Mouse (Mus musculus): ENCODE measurements around the gene BC107364. TPM values are rescaled to one million over a fixed set of nuclear protein-coding genes. Genes with fewer than 3 reads are reported as not detected.
"Not testable (repeated sequence)": the region's sequence is repeated elsewhere in the genome, so short reads cannot be mapped to it uniquely, and the experiment has no call there.

BC107364 gene
- total and polyA plus RNA-seq, 3 experiments, result 0.17 TPM; not detected in 2

GRCm38 (mm10) chr3:96398911-96399310 lies 53.2 kb downstream of the BC107364 start:
- no peak overlapping the region for H3K27ac ChIP-seq (ENCODE audit: control insufficient read depth, low read depth, low read length)

GRCm38 (mm10) chr3:96396857-96397256 lies 55.2 kb downstream of the BC107364 start:
- H3K36me3 ChIP-seq (ENCODE audit: control insufficient read depth in 1 of 2, insufficient read depth in 2 of 2, low read length in 2 of 2), result peaks cover 0 to 24% of the 10 kb centered on the region in 2 experiments; a peak in 2 of 4 replicates

More at GRCm38 (mm10) chr3:96398911-96399310, 53.2 kb downstream of the BC107364 start:
- no peaks in the 10 kb centered on the region for H3K27me3 ChIP-seq (ENCODE audit: control insufficient read depth in 1 of 2, insufficient read depth in 2 of 2, low read length in 2 of 2)
- peaks cover 0 to 26% of the 10 kb centered on the region in 2 experiments; a peak in 2 of 4 replicates for H3K36me3 ChIP-seq (ENCODE audit: control insufficient read depth in 1 of 2, insufficient read depth in 2 of 2, low read length in 2 of 2)
- no peaks in the 10 kb centered on the region for H3K9me3 ChIP-seq (replicated peaks; ENCODE audit: insufficient read depth, low read length)
- no peaks in the 10 kb centered on the region for H3K79me2 ChIP-seq (ENCODE audit: control insufficient read depth, insufficient read depth, low read length, poor library complexity)
- DNase-seq (ENCODE audit: low read depth, low spot score), result peak; percentile 91
- peak overlapping the region; percentile 21; the same call in 1 of the 2 replicates for H3K9ac ChIP-seq (ENCODE audit: control insufficient read depth, low read depth, low read length, poor library complexity, severe bottlenecking)
- peak overlapping the region in 1 of 2 experiments; percentile 40; a peak in 2 of 4 replicates for H3K4me3 ChIP-seq (ENCODE audit: control insufficient read depth in 1 of 2, insufficient read depth in 1 of 2, low read depth in 2 of 2, low read length in 2 of 2)
- peak; percentile 58; the same call in 1 of the 2 replicates for TF ChIP-seq GATA1 (IDR thresholded peaks at IDR 0.05; ENCODE audit: low read depth, low read length)
- TF ChIP-seq TBP (IDR thresholded peaks at IDR 0.05; ENCODE audit: low read depth, low read length), result peak; percentile 100
- TF ChIP-seq TAL1 (IDR thresholded peaks at IDR 0.05; ENCODE audit: low read length), result peak; percentile 27; the same call in 1 of the 2 replicates
- no peak for TF ChIP-seq EP300 (IDR thresholded peaks at IDR 0.05; ENCODE audit: low read depth in 1 of 2, low read length in 2 of 2)
- no peak for TF ChIP-seq ETS1 (IDR thresholded peaks at IDR 0.05; ENCODE audit: low read depth, low read length)
- peaks cover 2 to 28% of the 10 kb centered on the region in 2 experiments; a peak in 3 of 4 replicates for H3K4me1 ChIP-seq (ENCODE audit: control insufficient read depth in 1 of 2, insufficient read depth in 2 of 2, low read length in 2 of 2)

GRCm38 (mm10) chr3:96387202-96387601 lies 64.9 kb downstream of the BC107364 start:
- not testable (repeated sequence) for H3K9ac ChIP-seq (ENCODE audit: control insufficient read depth, low read depth, low read length, poor library complexity, severe bottlenecking); H3K4me1 ChIP-seq (ENCODE audit: control insufficient read depth in 1 of 2, insufficient read depth in 2 of 2, low read length in 2 of 2); H3K4me3 ChIP-seq (ENCODE audit: control insufficient read depth in 1 of 2, insufficient read depth in 1 of 2, low read depth in 2 of 2, low read length in 2 of 2); H3K9me3 ChIP-seq (replicated peaks; ENCODE audit: insufficient read depth, low read length); DNase-seq (ENCODE audit: low read depth, low spot score); H3K79me2 ChIP-seq (ENCODE audit: control insufficient read depth, insufficient read depth, low read length, poor library complexity); H3K27ac ChIP-seq (ENCODE audit: control insufficient read depth, low read depth, low read length); H3K36me3 ChIP-seq (ENCODE audit: control insufficient read depth in 1 of 2, insufficient read depth in 2 of 2, low read length in 2 of 2); H3K27me3 ChIP-seq (ENCODE audit: control insufficient read depth in 1 of 2, insufficient read depth in 2 of 2, low read length in 2 of 2)

More at GRCm38 (mm10) chr3:96396857-96397256, 55.2 kb downstream of the BC107364 start:
- H3K27ac ChIP-seq (ENCODE audit: control insufficient read depth, low read depth, low read length), result no peak overlapping the region
- H3K9ac ChIP-seq (ENCODE audit: control insufficient read depth, low read depth, low read length, poor library complexity, severe bottlenecking), result no peak overlapping the region
- TF ChIP-seq CHD2 (IDR thresholded peaks at IDR 0.05; ENCODE audit: low read length) (no peak), POLR2AphosphoS2 (IDR thresholded peaks at IDR 0.05; ENCODE audit: low read length) (no peak), JUND (IDR thresholded peaks at IDR 0.05; ENCODE audit: low read depth, low read length) (no peak), GATA1 (IDR thresholded peaks at IDR 0.05; ENCODE audit: low read depth, low read length) (no peak), RCOR1 (IDR thresholded peaks at IDR 0.05; ENCODE audit: low read depth, low read length) (no peak), NELFE (IDR thresholded peaks at IDR 0.05; ENCODE audit: low read depth, low read length) (no peak), MXI1 (IDR thresholded peaks at IDR 0.05; ENCODE audit: low read depth, low read length) (no peak), RAD21 (IDR thresholded peaks at IDR 0.05; ENCODE audit: low read depth, low read length) (no peak), ZKSCAN1 (IDR thresholded peaks at IDR 0.05; ENCODE audit: low read depth, low read length) (no peak), SMC3 (IDR thresholded peaks at IDR 0.05; ENCODE audit: low read depth, low read length) (no peak), UBTF (IDR thresholded peaks at IDR 0.05; ENCODE audit: borderline replicate concordance, insufficient read depth, low read depth, low read length) (no peak), MAFK (IDR thresholded peaks at IDR 0.05; ENCODE audit: borderline replicate concordance, low read depth, low read length) (no peak), ZNF384 (IDR thresholded peaks at IDR 0.05; ENCODE audit: low read depth, low read length) (no peak), TAL1 (IDR thresholded peaks at IDR 0.05; ENCODE audit: low read length) (no peak), USF1 (IDR thresholded peaks at IDR 0.05; ENCODE audit: low read depth, low read length) (no peak)
- peak; percentile 58 for DNase-seq (ENCODE audit: low read depth, low spot score)
- H3K9me3 ChIP-seq (replicated peaks; ENCODE audit: insufficient read depth, low read length), result no peaks in the 10 kb centered on the region
- H3K4me3 ChIP-seq (ENCODE audit: control insufficient read depth in 1 of 2, insufficient read depth in 1 of 2, low read depth in 2 of 2, low read length in 2 of 2), result no peak overlapping the region
- no peaks in the 10 kb centered on the region for H3K79me2 ChIP-seq (ENCODE audit: control insufficient read depth, insufficient read depth, low read length, poor library complexity)
- no peaks in the 10 kb centered on the region for H3K27me3 ChIP-seq (ENCODE audit: control insufficient read depth in 1 of 2, insufficient read depth in 2 of 2, low read length in 2 of 2)
- peaks cover 2 to 25% of the 10 kb centered on the region in 2 experiments; a peak in 3 of 4 replicates for H3K4me1 ChIP-seq (ENCODE audit: control insufficient read depth in 1 of 2, insufficient read depth in 2 of 2, low read length in 2 of 2)

All from MEL (cell line).